In the genomic region with DNA sequence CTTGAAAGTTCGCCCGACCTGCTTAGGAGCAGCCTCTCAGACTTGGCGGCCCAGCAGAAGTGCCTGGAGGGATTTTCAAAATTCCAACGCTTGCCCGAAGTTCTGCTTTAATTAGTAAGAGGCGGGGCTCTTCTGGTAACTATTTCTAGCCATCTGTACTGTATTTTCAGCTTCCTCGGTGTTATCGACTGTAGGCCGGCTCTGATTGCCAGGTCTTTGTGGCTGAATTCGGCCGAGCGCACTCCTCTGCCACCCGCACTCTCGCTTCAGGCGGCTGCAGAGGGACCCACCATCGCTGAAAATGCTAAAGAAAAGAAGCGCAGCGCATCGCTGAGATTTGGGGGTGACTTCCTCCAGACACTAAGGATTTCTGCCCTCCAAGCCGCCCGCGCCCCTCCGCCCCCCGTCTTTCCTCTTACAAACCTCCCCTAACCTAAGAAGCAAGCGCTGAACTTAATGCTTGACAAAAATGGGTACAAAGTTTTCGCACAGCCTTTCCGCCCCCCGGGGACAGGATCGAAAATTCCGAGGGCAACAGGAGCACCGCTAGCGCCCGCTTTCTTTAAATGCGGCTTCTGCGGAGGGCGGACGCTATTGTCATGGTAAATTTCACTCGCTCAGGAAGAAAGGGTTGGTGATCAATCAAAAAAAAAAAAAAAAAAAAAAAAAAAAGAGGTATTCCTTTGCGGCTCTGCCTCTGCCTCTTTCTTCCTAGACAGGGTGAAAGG, we compare ENCODE assay signal across 9 mouse cellular contexts. TPM values are rescaled to one million over a fixed set of nuclear protein-coding genes. Genes with fewer than 3 reads are reported as not detected.
A peak's percentile ranks its signal among the peaks of the same experiment; 100 is the strongest.
DNase-seq lines count a peak whose midpoint lies in the region; ATAC-seq and TF ChIP-seq lines count a peak whose summit lies in the region.
"Had no signal": no experiment of that assay in that cellular context is flagged by ENCODE, and none has a peak within 500 bp of the region (broad histone marks: within the 10 kb centered on the region; RNA-seq: fewer than 3 reads in every experiment).

No protein-coding gene starts in this region.

- H3K27me3 ChIP-seq in embryonic facial prominence, embryonic 13.5 days = peaks cover 3% of the 10 kb centered on the region; the same call in 1 of the 2 replicates
- H3K27me3 ChIP-seq in hindbrain, embryonic 10.5 days (ENCODE audit: insufficient read depth, poor library complexity, severe bottlenecking) = no peaks in the 10 kb centered on the region; the same call in 1 of the 2 replicates
- H3K27me3 ChIP-seq in limb, embryonic 14.5 days (ENCODE audit: control insufficient read depth, insufficient read depth, low read length) = no peaks in the 10 kb centered on the region
- H3K27me3 ChIP-seq in midbrain, postnatal 0 days (ENCODE audit: insufficient read depth, low read length) = no peaks in the 10 kb centered on the region

- H3K9me3 ChIP-seq in embryonic facial prominence, embryonic 13.5 days = no peaks in the 10 kb centered on the region
- no peaks in the 10 kb centered on the region for H3K9me3 ChIP-seq in hindbrain, embryonic 10.5 days
- H3K9me3 ChIP-seq in limb, embryonic 14.5 days (ENCODE audit: control insufficient read depth, low read length) = no peaks in the 10 kb centered on the region
- no peaks in the 10 kb centered on the region for H3K9me3 ChIP-seq in midbrain, postnatal 0 days (ENCODE audit: low read length)

- peak overlapping the region; percentile 71 for H3K9ac ChIP-seq in embryonic facial prominence, embryonic 13.5 days
- peak overlapping the region; percentile 62 for H3K9ac ChIP-seq in limb, embryonic 14.5 days (ENCODE audit: low read depth, low read length, severe bottlenecking)
- H3K9ac ChIP-seq in midbrain, postnatal 0 days (replicated peaks; ENCODE audit: low read length, poor library complexity, severe bottlenecking) = peak overlapping the region; percentile 51; the same call in 1 of the 2 replicates

- no peak for TF ChIP-seq CTCF in layer of hippocampus, adult 2 months (conservative IDR thresholded peaks at IDR 0.05)
- no peak for TF ChIP-seq CTCF in midbrain, postnatal 0 days (IDR thresholded peaks at IDR 0.05)

- H3K4me3 ChIP-seq in layer of hippocampus, adult 2 months = peak overlapping the region; percentile 57
- H3K4me3 ChIP-seq in embryonic facial prominence, embryonic 13.5 days = peak overlapping the region; percentile 51
- H3K4me3 ChIP-seq in hindbrain, embryonic 10.5 days = peak overlapping the region; percentile 66
- peak overlapping the region; percentile 49 for H3K4me3 ChIP-seq in limb, embryonic 14.5 days (replicated peaks; ENCODE audit: low read length)
- H3K4me3 ChIP-seq in midbrain, postnatal 0 days (ENCODE audit: low read depth, low read length) = peak overlapping the region; percentile 49

- peaks cover 6% of the 10 kb centered on the region; the same call in 1 of the 2 replicates for H3K4me1 ChIP-seq in embryonic facial prominence, embryonic 13.5 days
- H3K4me1 ChIP-seq in hindbrain, embryonic 10.5 days (replicated peaks) = peaks cover 37% of the 10 kb centered on the region
- no peaks in the 10 kb centered on the region for H3K4me1 ChIP-seq in limb, embryonic 14.5 days (ENCODE audit: control insufficient read depth, insufficient read depth, low read length)
- H3K4me1 ChIP-seq in midbrain, postnatal 0 days (ENCODE audit: insufficient read depth, low read length) = no peaks in the 10 kb centered on the region

- DNase-seq in layer of hippocampus, adult 2 months (ENCODE audit: low spot score in 2 of 2) = no peak
- no peak for DNase-seq in layer of hippocampus, adult 9-11 months
- peak; percentile 72 for DNase-seq in hindbrain, embryonic 10.5 days (ENCODE audit: low spot score)
- DNase-seq in limb, embryonic 14.5 days (ENCODE audit: low spot score) = peak; percentile 63
- peak; percentile 30 for DNase-seq in midbrain, postnatal 0 days (ENCODE audit: low spot score)
- no peak for DNase-seq in urinary bladder, postnatal 25 days (ENCODE audit: low spot score)
- no peak for DNase-seq in frontal cortex, postnatal 36 days (ENCODE audit: low spot score in 2 of 2)

- no peak for ATAC-seq in embryonic facial prominence, embryonic 13.5 days (ENCODE audit: insufficient number of reproducible peaks, insufficient read depth, low FRiP score, low TSS enrichment, low read depth)
- ATAC-seq in limb, embryonic 14.5 days (ENCODE audit: low FRiP score, low read depth) = peak; percentile 53
- ATAC-seq in midbrain, postnatal 0 days (ENCODE audit: low FRiP score) = no peak

- H3K36me3 ChIP-seq in embryonic facial prominence, embryonic 13.5 days = no peaks in the 10 kb centered on the region
- no peaks in the 10 kb centered on the region for H3K36me3 ChIP-seq in hindbrain, embryonic 10.5 days
- no peaks in the 10 kb centered on the region for H3K36me3 ChIP-seq in limb, embryonic 14.5 days (ENCODE audit: control insufficient read depth, insufficient read depth, low read length)
- H3K36me3 ChIP-seq in midbrain, postnatal 0 days (ENCODE audit: insufficient read depth, low read length) = no peaks in the 10 kb centered on the region

- no peak overlapping the region; the same call in 1 of the 2 replicates for H3K27ac ChIP-seq in layer of hippocampus, adult 2 months
- H3K27ac ChIP-seq in embryonic facial prominence, embryonic 13.5 days = no peak overlapping the region
- H3K27ac ChIP-seq in hindbrain, embryonic 10.5 days = peak overlapping the region; percentile 94
- peak overlapping the region; percentile 65 for H3K27ac ChIP-seq in limb, embryonic 14.5 days (replicated peaks; ENCODE audit: low read depth, low read length)
- no peak overlapping the region for H3K27ac ChIP-seq in midbrain, postnatal 0 days (ENCODE audit: low read depth, low read length)

- TF ChIP-seq POLR2A in limb, embryonic 14.5 days (IDR thresholded peaks at IDR 0.05; ENCODE audit: borderline replicate concordance, extremely low read depth, insufficient read depth, insufficient read length) = no peak

- peak overlapping the region; percentile 97 for H3K4me2 ChIP-seq in embryonic facial prominence, embryonic 13.5 days
- peak overlapping the region; percentile 91 for H3K4me2 ChIP-seq in limb, embryonic 14.5 days (replicated peaks; ENCODE audit: low read depth, low read length, severe bottlenecking)
- H3K4me2 ChIP-seq in midbrain, postnatal 0 days (ENCODE audit: low read depth, low read length, poor library complexity, severe bottlenecking) = peak overlapping the region; percentile 99

- WGBS in embryonic facial prominence, embryonic 13.5 days = 1% methylated on average over 39 of the region's 39 CpGs
- under 1% methylated on average over 39 of the region's 39 CpGs for WGBS in hindbrain, embryonic 10.5 days
- under 1% methylated on average over 39 of the region's 39 CpGs for WGBS in limb, embryonic 14.5 days
- under 1% methylated on average over 39 of the region's 39 CpGs for WGBS in midbrain, postnatal 0 days

RNA-seq across cellular contexts. Expression of a gene that starts 0.5 kb away (rescaled TPM):
- total RNA-seq in layer of hippocampus, adult 2 months (2021) = 1 to 10 TPM; 2.0 to 2.3 TPM
- 1.7 and 2.1 TPM in 2 replicates for polyA plus RNA-seq in embryonic facial prominence, embryonic 13.5 days (2015; fragmentation: Nextera tagmentation; extraction: Ambion mirVana)
- polyA plus RNA-seq in hindbrain, embryonic 10.5 days (2016; fragmentation: Nextera tagmentation; extraction: Ambion mirVana) = 6.5 and 7.4 TPM in 2 replicates
- 8.1 and 9.5 TPM in 2 replicates for polyA plus RNA-seq in limb, embryonic 14.5 days (2012; rRNA removed)
- 3.5 and 4.4 TPM in 2 replicates for polyA plus RNA-seq in limb, embryonic 14.5 days (2014; fragmentation: Nextera tagmentation; extraction: Ambion mirVana)
- total RNA-seq in midbrain, postnatal 0 days (2014; rRNA removed) = 5.5 and 8.1 TPM in 2 replicates
- 0.92 and 1.2 TPM in 2 replicates for polyA plus RNA-seq in midbrain, postnatal 0 days (2015; fragmentation: Nextera tagmentation; extraction: Ambion mirVana)
- total RNA-seq: MEL had no signal

RNA-seq across cellular contexts. Expression of a gene that starts 7.7 kb away (rescaled TPM):
- under 1 TPM; 0.42 to 0.82 TPM for total RNA-seq in layer of hippocampus, adult 2 months (2021)
- 0.41 and 1.2 TPM in 2 replicates for polyA plus RNA-seq in embryonic facial prominence, embryonic 13.5 days (2015; fragmentation: Nextera tagmentation; extraction: Ambion mirVana)
- 0.85 and 0.90 TPM in 2 replicates for polyA plus RNA-seq in hindbrain, embryonic 10.5 days (2016; fragmentation: Nextera tagmentation; extraction: Ambion mirVana)
- polyA plus RNA-seq in limb, embryonic 14.5 days (2012; rRNA removed) = 1.8 and 2.0 TPM in 2 replicates
- 1.5 and 1.6 TPM in 2 replicates for polyA plus RNA-seq in limb, embryonic 14.5 days (2014; fragmentation: Nextera tagmentation; extraction: Ambion mirVana)
- total RNA-seq in midbrain, postnatal 0 days (2014; rRNA removed) = 0.44 and 0.66 TPM in 2 replicates
- polyA plus RNA-seq in midbrain, postnatal 0 days (2015; fragmentation: Nextera tagmentation; extraction: Ambion mirVana) = 0.23 and 0.52 TPM in 2 replicates
- total RNA-seq: MEL had no signal

Comparison
In these comparisons a context has a peak if more than half of its experiments do, and no peak if none do; other contexts are left out.
1. DNase-seq: peak in hindbrain, embryonic 10.5 days (single experiment), limb, embryonic 14.5 days (single experiment) and midbrain, postnatal 0 days (single experiment); none in layer of hippocampus, adult 2 months (0 of 2), layer of hippocampus, adult 9-11 months (single experiment), urinary bladder, postnatal 25 days (single experiment) and frontal cortex, postnatal 36 days (0 of 2).
2. H3K27ac ChIP-seq: peak in hindbrain, embryonic 10.5 days (single experiment) and limb, embryonic 14.5 days (single experiment); none in layer of hippocampus, adult 2 months (single experiment), embryonic facial prominence, embryonic 13.5 days (single experiment) and midbrain, postnatal 0 days (single experiment).
3. Peak in every context shown above with its lines, with median percentiles within 50 percentile points of each other: H3K4me3 ChIP-seq, H3K4me2 ChIP-seq and H3K9ac ChIP-seq.